Mouse (Mus musculus) small intestine, adult 2 months (tissue): Measurements from ENCODE around the gene Mgea5.
A peak's percentile ranks its signal among the peaks of the same experiment; 100 is the strongest.

Experiments used
- CTCF ChIP-seq: fragments of 200-500 bp; IDR thresholded peaks from 2 replicates; pipeline ENCODE4 v1.5.1; 2012; ENCODE audit warnings: low read depth, mild to moderate bottlenecking, control low read depth, inconsistent platforms, low read length, moderate library complexity, mixed read lengths; ENCODE audit not compliant: insufficient replicate concordance, insufficient read length; ENCODE audit errors: extremely low read depth
- POLR2A ChIP-seq: fragments of 200-500 bp; IDR thresholded peaks from 2 replicates; pipeline ENCODE4 v1.6.1; 2012; ENCODE audit warnings: low read depth, mild to moderate bottlenecking, control low read depth, inconsistent platforms, low read length, moderate library complexity

GRCm38 (mm10) chr19:45827736-45828135 lies 44.1 kb upstream of the Mgea5 start:
- TF ChIP-seq CTCF (peak; percentile 9; the same call in 1 of the 2 replicates), POLR2A (no peak)
